Mouse (Mus musculus) thymus, postnatal 36 days (tissue): Measurements from ENCODE around the gene Anks1b.

Source experiments
- DNase-seq, 2 experiments: peaks; one replicate each; pipeline ENCODE4 v3.0.0; 2022; ENCODE audit warnings: mixed read lengths in 2 of 2

Anks1b gene

DNA sequence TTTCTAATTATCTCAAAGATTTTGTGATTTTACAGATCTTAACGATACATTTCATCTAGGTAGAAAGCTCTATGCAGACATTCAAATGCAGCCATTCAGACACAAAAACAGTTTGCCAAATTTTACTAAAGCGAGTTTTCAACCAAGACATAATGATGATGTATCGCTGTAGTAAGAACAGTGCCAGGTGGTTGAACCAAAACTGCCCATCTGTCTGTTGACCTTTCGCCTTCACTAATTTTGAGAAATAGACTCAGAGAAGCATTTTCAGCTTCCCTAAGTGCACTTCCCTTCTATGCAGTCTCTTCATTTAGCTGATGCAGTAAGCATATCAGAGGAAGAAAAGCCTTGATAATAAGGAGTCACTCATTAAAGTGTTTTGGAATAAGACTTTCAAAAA, 527.1 kb downstream of the Anks1b start:
- DNase-seq, result no peak

DNA sequence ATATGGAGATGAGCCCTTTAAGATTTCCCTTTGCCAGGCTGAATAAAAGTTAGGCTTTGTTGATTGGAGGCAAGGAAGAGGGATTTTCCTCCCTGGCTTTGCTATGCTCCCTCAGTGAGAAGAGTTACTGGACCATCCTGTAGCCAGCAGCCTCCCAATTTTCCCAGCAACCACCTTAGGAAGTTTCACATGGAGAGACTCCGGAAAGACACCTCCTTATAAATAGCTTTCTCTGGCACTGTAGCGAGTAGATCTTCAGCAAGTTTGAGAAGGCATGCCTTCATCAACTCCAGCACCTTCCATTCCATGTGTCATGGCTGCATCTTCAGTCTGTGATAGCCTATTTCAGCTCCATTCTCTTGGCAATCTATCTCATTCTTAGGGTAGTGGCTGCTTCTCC, 535.2 kb downstream of the Anks1b start:
- no peak for DNase-seq

GRCm38 (mm10) chr10:90431527-90431926, 558.2 kb downstream of the Anks1b start:
- no peak for DNase-seq

GRCm38 (mm10) chr10:90431974-90432373, 558.7 kb downstream of the Anks1b start:
- DNase-seq, result no peak

DNA sequence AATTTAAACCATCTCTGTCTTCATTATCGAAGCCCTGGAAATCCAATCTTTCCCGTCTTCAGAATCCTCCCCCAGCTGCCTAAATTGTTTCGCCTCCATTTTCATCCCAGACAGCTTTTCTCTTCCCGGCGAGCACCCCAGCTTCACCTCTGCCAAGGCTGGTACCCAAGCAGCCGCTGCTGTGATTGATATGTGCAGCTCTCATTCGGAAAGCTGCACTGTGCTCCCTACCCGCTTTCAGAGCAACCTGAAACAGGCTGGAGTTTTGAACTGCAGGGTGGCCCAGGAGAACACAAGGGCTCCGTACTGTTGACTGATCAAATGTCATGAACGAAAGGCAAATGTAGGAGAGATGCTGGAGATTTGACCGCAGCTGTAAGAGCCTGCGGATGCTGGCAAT, 559.2 kb downstream of the Anks1b start:
- DNase-seq, result no peak

- no peak for DNase-seq
Measured at GRCm38 (mm10) chr10:90441036-90441435, 567.7 kb downstream of the Anks1b start.

- DNase-seq, result no peak
Measured at GRCm38 (mm10) chr10:90441656-90442055, 568.3 kb downstream of the Anks1b start.

DNA sequence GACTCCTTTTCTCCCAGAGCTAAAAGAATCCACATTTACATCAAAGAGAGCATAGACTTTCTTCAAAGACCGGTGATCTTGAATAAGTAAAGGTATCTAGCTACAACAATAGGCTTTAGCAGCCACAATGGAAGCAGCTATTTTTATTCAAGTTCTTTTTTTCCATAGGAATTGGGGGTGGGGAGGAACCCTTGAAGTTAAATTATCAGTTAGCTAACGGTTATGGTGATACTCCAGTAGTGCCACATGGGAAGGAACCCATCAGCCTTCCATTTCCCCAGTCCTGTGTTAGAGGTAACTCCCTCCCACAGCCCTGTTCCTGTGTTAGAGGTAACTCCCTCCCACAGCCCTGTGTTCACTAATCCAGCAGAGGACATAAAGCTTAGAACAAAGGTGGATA, 591.6 kb downstream of the Anks1b start:
- no peak for DNase-seq

DNA sequence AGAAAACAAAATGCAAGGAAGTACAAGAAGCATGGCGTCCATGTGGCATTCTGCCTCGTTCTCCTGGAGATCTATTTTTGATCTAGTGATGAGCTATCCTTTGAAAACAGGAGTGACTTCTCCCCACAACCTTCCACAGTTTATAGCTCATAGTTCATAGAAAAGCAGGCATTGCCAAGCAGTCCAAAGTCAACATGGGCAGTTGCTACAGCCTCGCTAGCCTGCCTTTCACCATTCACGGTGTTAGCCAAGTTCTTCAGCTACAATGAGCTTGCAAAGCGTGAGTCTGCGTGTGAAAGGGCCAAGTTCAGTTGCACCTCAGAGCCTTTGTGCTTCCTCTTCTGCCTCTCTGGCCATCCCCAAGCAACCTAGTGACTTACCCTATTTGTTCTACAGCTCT, 592.1 kb downstream of the Anks1b start:
- DNase-seq, result no peak

GRCm38 (mm10) chr10:90467546-90467945, 594.2 kb downstream of the Anks1b start:
- DNase-seq, result no peak

DNA sequence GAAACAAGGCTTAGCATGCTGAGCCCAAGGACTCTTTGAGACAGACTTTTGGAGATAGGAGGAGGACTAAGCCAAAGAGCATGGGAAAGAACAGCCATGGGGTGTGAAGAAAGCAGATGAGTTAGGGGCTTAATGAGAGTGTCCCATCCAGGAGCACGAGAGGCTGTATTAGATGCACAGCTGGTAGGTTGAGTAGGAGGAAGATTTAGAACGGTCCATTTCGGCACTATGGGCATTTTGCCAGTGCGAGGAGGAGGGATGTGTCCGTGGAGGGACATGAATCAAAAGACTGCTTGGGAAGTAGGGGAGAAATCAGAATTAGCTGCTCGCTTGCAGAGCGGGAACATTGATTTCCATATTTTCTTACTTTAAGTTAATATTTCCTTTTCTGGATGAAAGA, 620.1 kb downstream of the Anks1b start:
- no peak for DNase-seq

DNA sequence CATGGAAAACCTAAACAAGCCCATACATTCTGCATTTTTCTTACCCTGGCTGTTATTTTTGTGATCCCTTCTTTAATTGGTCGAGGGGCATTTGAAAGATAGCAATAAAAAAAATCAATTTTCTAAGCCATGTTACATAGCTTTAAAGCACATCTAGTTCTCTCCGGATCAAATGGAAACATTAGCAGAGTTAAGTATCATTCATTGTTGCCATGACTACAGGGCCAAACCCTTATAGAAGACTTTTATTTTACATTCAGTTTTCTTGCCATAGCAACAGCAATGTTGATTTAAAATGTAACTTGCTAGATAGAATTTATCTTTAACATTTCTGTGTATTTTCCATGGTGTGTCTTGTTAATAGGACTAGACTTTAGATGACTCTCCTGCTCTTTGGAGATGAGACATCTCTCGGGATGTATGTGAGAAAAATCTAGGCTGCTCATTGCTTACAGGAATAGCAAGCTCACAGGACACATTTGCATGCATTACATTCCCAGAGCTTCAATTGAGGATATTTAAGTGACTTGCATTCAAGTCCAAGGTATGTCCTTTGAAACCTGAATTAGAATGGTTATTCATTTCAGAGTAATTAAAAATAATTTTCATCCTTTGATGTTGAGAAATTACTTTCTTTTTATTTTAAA, 620.8 kb downstream of the Anks1b start:
- DNase-seq, result no peak

GRCm38 (mm10) chr10:90494981-90495516, 621.7 kb downstream of the Anks1b start:
- DNase-seq, result no peak

- DNase-seq, result no peak
Measured at GRCm38 (mm10) chr10:90507561-90507960, 634.3 kb downstream of the Anks1b start.

GRCm38 (mm10) chr10:90512801-90513200, 639.5 kb downstream of the Anks1b start:
- DNase-seq, result no peak

DNA sequence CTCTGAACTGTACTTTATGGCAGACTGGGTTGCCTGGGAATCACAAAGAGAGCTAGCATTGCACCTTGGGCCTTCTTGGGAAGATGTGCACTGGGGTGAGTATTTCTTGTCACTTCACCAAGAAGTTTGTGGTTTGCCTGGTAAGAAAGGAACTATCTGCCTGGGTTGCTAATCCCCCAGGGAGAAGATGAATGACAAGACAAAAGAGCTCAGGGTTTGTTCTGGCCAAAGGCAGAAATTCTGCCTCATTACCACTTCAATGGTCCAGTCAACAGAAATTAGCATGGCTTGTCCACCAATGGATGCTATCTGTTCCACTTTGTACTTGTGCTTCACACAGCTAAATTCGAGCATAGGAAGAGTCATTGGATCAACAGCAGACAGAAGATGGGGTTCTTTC, 658.5 kb downstream of the Anks1b start:
- DNase-seq, result no peak

DNA sequence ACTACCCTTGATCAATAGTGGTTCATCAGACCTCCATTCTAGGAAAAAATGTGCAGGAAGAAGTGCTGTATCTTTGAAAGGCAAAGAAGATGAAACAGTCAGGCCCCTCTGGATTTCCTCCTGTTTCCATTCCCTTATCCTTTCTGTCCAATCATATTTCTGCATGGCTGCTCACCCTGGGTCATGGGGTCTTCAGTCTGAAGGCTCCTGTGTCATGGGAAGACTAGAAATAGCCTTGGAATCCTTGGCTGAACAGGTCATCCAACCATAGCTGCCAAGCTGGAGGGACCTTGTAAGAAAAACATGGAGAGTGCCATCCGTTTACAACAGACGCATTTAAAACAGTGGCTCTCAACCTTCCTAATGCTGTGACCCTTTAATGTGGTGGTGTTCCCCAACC, 662.1 kb downstream of the Anks1b start:
- DNase-seq, result no peak

- DNase-seq, result no peak
Measured at GRCm38 (mm10) chr10:90546635-90547034, 673.3 kb downstream of the Anks1b start.

GRCm38 (mm10) chr10:90562906-90563305, 689.6 kb downstream of the Anks1b start:
- no peak for DNase-seq

- DNase-seq, result no peak
Measured at GRCm38 (mm10) chr10:90576191-90577098, 703.1 kb downstream of the Anks1b start.

- DNase-seq, result no peak
Measured at GRCm38 (mm10) chr10:90577099-90577461, 703.8 kb downstream of the Anks1b start.

DNA sequence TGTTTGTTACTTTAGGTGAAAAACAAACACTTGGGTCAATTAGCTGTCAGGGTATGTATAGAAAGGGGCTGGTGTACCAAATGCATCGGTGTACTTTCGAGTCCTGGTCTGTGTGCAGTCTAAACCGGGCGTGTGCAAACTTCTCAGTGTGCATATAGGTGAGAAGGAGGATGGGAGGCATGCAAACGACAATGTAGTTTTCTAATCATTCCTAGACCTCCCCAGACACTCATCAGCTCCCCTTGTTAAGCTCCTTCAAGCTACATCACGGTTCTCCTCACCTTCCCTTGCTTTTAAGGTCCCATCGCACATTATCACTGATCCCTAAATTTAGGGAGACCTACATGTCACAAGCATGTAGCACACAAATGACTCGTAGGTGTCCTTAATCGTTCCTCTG, 704.5 kb downstream of the Anks1b start:
- no peak for DNase-seq

GRCm38 (mm10) chr10:90579970-90580369, 706.7 kb downstream of the Anks1b start:
- no peak for DNase-seq

DNA sequence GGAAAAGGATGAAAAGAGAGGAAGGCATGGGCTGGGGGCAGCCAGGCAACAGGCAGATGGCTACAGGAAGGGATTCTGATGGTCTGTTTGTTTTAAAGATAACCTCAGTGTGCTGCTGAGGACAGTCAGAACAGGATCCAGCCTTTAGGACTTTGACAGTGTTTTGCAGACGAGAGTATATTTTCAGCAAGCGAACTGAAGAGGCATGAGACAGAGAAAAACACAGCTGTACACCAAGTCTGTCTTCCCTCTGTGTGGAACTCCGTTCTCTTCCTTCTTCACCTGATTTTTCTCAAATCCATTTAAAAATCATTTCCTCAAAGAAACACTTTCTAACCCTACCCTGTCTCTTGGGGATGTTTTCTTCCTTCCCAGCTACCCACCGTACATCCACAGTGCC, 710.7 kb downstream of the Anks1b start:
- no peak for DNase-seq
